Mouse (Mus musculus) C2C12 (cell line): ENCODE data around the gene Nsd1. TPM values are rescaled to one million over a fixed set of nuclear protein-coding genes. Genes with fewer than 3 reads are reported as not detected.

Source experiments
- H3K27me3 ChIP-seq: one replicate; pipeline ENCODE4 v1.6.1; 2011; ENCODE audit not compliant: control insufficient read depth, insufficient read depth, insufficient read length
- H3K36me3 ChIP-seq: one replicate; pipeline ENCODE4 v1.6.1; 2011; ENCODE audit not compliant: control insufficient read depth, insufficient read depth
- H3K4me3 ChIP-seq: one replicate; pipeline ENCODE4 v1.5.1; 2011; ENCODE audit warnings: mild to moderate bottlenecking, control low read depth; ENCODE audit not compliant: poor library complexity, insufficient read depth, severe bottlenecking
- H3K79me2 ChIP-seq: one replicate; pipeline ENCODE4 v1.6.1; 2011; ENCODE audit not compliant: control insufficient read depth, insufficient read depth
- H3K79me3 ChIP-seq: one replicate; pipeline ENCODE4 v1.6.1; 2011; ENCODE audit warnings: low read depth, control low read depth
- H3ac ChIP-seq: one replicate; pipeline ENCODE3; 2011; ENCODE audit warnings: low read depth; ENCODE audit not compliant: control insufficient read depth, insufficient read length
- CEBPB ChIP-seq: IDR thresholded peaks from one replicate; pipeline ENCODE4 v1.6.1; 2011; ENCODE audit warnings: low read depth, mild to moderate bottlenecking, control low read depth, moderate library complexity
- CTCF ChIP-seq: IDR thresholded peaks from one replicate; pipeline ENCODE4 v1.5.1; 2011; ENCODE audit not compliant: control insufficient read depth, insufficient read depth, insufficient read length
- FOSL1 ChIP-seq: IDR thresholded peaks from one replicate; pipeline ENCODE4 v1.8.0; 2011; ENCODE audit warnings: mild to moderate bottlenecking, low read length; ENCODE audit not compliant: poor library complexity, insufficient read depth, severe bottlenecking
- MAX ChIP-seq: IDR thresholded peaks from one replicate; pipeline ENCODE4 v1.6.1; 2011; ENCODE audit warnings: mild to moderate bottlenecking, control low read depth
- MYOD1 ChIP-seq: IDR thresholded peaks from one replicate; pipeline ENCODE4 v1.6.1; 2011; ENCODE audit warnings: low read depth; ENCODE audit not compliant: control insufficient read depth, insufficient read length
- MYOG ChIP-seq: IDR thresholded peaks from one replicate; pipeline ENCODE4 v1.6.1; 2011; ENCODE audit not compliant: control insufficient read depth, insufficient read length; ENCODE audit errors: extremely low read depth
- USF1 ChIP-seq: IDR thresholded peaks from one replicate; pipeline ENCODE4 v1.6.1; 2011; ENCODE audit warnings: low read depth, mild to moderate bottlenecking, control low read depth, moderate library complexity
- polyA plus RNA-seq: library from polyadenylated mRNA; unstranded; fragments of >200 nt; fragmentation: generic; extraction: Trizol; gene quantifications from one replicate; pipeline ENCODE4 v1.2.1, GENCODE M21; 2012; ENCODE audit warnings: missing spikeins

The Nsd1 gene
- polyA plus RNA-seq, 1 experiment: 10.5 TPM

DNA sequence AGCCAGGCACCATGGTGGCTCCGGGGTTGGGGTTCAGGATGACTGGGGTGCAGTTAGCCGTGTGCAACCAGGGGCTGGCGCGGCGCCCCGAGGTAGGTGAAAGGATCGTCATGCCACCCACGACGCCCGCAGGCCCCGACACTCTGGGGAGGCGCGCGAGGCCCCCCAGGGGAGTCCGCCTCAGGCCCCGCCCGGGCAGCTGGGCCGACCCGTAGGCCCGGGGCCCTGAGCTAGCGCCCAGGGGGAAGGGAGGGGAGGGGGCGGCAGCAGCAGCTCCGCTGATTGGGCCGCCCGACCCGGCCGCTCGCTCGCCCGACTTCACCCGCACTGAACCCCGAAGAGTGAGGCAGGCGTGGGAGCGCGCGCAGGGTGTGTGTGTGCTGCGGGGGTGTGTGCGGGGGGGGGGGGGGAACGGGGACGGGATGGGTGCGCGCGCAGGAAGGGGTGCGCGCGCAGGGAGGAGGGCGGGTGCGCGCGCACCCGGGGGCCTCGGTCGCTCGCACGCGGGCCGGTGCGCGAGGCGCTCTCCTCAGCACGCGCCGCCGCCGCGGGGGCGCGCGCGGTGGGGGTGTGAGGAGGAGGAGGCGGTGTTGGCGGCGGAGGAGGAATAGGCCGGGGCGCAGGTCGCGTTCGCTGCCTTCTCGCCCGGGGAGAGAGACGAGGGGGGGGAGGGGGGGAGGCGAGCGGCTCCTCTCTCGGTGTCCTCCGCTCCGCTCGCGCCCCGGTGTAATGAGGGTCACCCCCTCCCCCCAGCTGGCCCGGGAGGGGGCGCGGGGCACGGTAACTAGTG, 1.8 kb downstream of the Nsd1 start:
- TF ChIP-seq MYOD1 (no peak), USF1 (no peak), CEBPB (no peak), FOSL1 (no peak), MAX (no peak), CTCF (no peak), MYOG (no peak)
- peak overlapping the region; percentile 73 for H3ac ChIP-seq
- peaks cover 23% of the 10 kb centered on the region for H3K36me3 ChIP-seq
- peaks cover 38% of the 10 kb centered on the region for H3K79me2 ChIP-seq
- peak overlapping the region; percentile 37 for H3K4me3 ChIP-seq
- peaks cover 24% of the 10 kb centered on the region for H3K79me3 ChIP-seq
- H3K27me3 ChIP-seq: no peaks in the 10 kb centered on the region

DNA sequence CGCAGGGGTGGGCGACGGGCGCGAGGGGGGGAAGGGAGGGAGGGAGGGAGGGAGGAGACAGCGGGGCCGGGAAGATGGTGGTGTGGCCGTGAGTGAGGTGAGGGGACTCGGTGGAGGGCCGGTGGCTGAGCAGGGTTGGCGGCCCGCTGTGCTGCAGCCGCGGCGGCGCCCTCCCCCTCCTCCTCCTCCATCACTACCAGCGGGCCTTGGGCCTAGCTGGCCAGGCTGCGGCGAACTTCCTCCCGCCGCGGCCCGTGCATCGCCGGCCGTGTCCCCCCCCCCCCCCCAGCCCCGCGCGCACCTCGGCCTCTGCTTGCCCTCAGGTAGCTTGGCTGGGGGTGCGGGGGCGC, 2.4 kb downstream of the Nsd1 start:
- Histone ChIP-seq H3ac (peak overlapping the region; percentile 73), H3K27me3 (no peaks in the 10 kb centered on the region), H3K79me2 (peaks cover 44% of the 10 kb centered on the region), H3K36me3 (peaks cover 29% of the 10 kb centered on the region), H3K79me3 (peaks cover 28% of the 10 kb centered on the region), H3K4me3 (peak overlapping the region; percentile 37)
- TF ChIP-seq CEBPB (no peak), USF1 (no peak), FOSL1 (no peak), MYOG (no peak), CTCF (no peak), MYOD1 (no peak)

DNA sequence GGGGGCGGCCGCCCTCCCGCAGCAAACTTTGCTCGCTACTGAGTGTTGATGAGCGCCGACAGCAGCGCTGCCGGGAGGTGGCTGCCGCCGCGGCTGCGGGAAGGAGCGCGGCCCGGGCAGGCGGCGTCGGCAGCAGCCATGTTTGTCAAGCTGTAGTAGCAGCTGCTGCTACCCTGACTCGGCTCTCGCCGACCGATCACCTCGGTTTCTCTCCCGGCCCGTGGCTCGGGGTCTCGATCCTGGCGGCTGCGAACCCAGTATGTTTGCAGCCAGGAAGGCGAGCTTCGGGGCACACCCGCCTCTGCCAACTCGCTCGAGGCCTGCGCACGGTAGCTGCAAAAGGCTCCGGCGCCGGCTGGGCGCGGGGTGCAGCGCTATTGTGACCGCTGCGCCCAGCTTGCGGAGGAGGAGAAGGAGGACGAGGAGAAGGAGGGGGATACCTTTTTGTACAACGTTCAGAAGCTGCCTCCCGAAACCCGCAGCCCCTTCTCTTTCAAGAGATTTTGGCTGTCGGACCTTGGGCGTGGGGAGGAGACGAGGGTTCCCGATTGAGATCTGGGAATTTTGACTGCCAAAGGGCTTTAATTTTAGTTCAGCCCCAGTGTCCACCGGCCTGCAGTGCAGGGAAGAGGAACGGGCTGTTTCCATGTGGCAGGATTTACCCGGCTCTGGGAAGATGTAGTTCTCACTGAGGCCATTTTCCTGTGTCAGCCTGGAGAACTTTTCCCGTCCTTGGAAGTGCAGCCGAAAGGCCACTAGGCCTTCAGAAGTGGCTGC, 3.0 kb downstream of the Nsd1 start:
- peak overlapping the region; percentile 37 for H3K4me3 ChIP-seq
- peaks cover 34% of the 10 kb centered on the region for H3K36me3 ChIP-seq
- H3K79me2 ChIP-seq: peaks cover 50% of the 10 kb centered on the region
- TF ChIP-seq MYOG (no peak), MAX (peak; percentile 26)
- H3K27me3 ChIP-seq: no peaks in the 10 kb centered on the region
- peaks cover 28% of the 10 kb centered on the region for H3K79me3 ChIP-seq
- peak overlapping the region; percentile 73 for H3ac ChIP-seq

DNA sequence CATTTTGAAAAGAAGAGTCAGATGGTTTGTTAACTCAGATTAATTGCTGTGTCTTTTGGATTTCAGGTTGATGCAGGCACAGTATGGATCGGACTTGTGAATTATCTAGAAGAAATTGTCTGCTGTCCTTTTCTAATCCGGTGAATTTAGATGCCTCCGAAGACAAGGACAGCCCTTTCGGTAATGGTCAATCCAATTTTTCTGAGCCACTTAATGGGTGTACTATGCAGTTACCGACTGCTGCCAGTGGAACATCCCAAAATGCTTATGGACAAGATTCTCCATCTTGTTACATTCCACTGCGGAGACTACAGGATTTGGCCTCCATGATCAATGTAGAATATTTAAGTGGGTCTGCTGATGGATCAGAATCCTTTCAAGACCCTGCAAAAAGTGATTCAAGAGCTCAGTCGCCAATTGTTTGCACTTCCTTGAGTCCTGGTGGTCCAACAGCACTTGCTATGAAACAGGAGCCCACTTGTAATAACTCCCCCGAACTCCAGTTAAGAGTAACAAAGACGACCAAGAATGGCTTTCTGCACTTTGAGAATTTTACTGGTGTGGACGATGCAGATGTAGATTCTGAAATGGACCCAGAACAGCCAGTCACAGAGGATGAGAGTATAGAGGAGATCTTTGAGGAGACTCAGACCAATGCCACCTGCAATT, 3.7 kb downstream of the Nsd1 start:
- TF ChIP-seq MYOG (no peak), MAX (no peak), CTCF (no peak), FOSL1 (no peak), CEBPB (no peak), USF1 (no peak), MYOD1 (no peak)
- peaks cover 37% of the 10 kb centered on the region for H3K36me3 ChIP-seq
- H3K27me3 ChIP-seq: no peaks in the 10 kb centered on the region
- peak overlapping the region; percentile 37 for H3K4me3 ChIP-seq
- H3K79me2 ChIP-seq: peaks cover 56% of the 10 kb centered on the region
- H3ac ChIP-seq: peak overlapping the region; percentile 73
- H3K79me3 ChIP-seq: peaks cover 30% of the 10 kb centered on the region

DNA sequence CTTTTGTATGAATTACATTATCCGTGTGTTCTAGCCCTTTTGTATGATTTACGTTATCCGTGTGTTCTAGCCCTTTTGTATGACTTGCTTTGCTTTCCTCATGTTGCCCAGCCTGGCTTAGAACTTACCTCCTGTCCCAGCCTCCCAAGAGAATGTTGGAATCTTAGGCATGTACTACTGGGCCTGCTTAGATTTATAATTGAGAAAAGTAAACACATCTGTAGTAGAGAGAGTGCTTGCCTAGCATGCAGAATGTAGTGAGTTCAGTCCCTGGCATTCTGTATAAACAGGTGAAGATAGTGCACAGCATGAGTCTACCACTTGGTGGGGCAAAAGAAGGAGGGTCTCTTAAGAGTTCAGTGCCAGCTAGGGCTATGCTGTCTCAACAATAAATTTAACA, 14.8 kb downstream of the Nsd1 start:
- no peaks in the 10 kb centered on the region for H3K79me3 ChIP-seq
- H3K79me2 ChIP-seq: peaks cover 26% of the 10 kb centered on the region
- H3K27me3 ChIP-seq: no peaks in the 10 kb centered on the region
- no peak overlapping the region for H3K4me3 ChIP-seq
- H3K36me3 ChIP-seq: peaks cover 54% of the 10 kb centered on the region
- TF ChIP-seq MYOG (no peak), MAX (no peak), FOSL1 (no peak), CEBPB (no peak), USF1 (no peak), MYOD1 (no peak), CTCF (no peak)
- H3ac ChIP-seq: no peak overlapping the region
